Mouse (Mus musculus) thymus, adult 2 months (tissue): ENCODE results near the gene Arpc4.

Source experiments
- CTCF ChIP-seq: fragments of 200-500 bp; IDR thresholded peaks from 2 replicates; pipeline ENCODE4 v1.5.1; 2012; ENCODE audit warnings: mild to moderate bottlenecking, control low read depth, low read length, moderate library complexity, borderline replicate concordance; ENCODE audit not compliant: control insufficient read depth, poor library complexity, insufficient read depth; ENCODE audit errors: extremely low read depth
- POLR2A ChIP-seq: fragments of 200-500 bp; IDR thresholded peaks from 2 replicates; pipeline ENCODE4 v1.6.1; 2012; ENCODE audit warnings: mild to moderate bottlenecking, low read length, control low read depth, moderate library complexity; ENCODE audit not compliant: control insufficient read depth, poor library complexity, insufficient read depth; ENCODE audit errors: extremely low read depth

GRCm38 (mm10) chr6:113331721-113332120 is 46.2 kb upstream of the Arpc4 start:
- no peak for TF ChIP-seq POLR2A
- TF ChIP-seq CTCF, result no peak
